Mouse (Mus musculus): Measurements from ENCODE around the gene Fzd4. TPM values are rescaled to one million over a fixed set of nuclear protein-coding genes. Genes with fewer than 3 reads are reported as not detected.

Fzd4 gene
- polyA plus RNA-seq, 1 experiment from 2014 or later: 9.8 TPM

GRCm38 (mm10) chr7:89418127-89418653 is 14.0 kb downstream of the Fzd4 start:
- Histone ChIP-seq H3K4me2 (no peak overlapping the region), H3K27me3 (ENCODE audit: control insufficient read depth, insufficient read depth, low read length) (no peaks in the 10 kb centered on the region), H3K9ac (ENCODE audit: low read depth, low read length) (no peak overlapping the region), H3K9me3 (replicated peaks; ENCODE audit: control insufficient read depth, low read length) (no peaks in the 10 kb centered on the region), H3K4me3 (ENCODE audit: low read depth, low read length) (no peak overlapping the region), H3K4me1 (ENCODE audit: control insufficient read depth, insufficient read depth, low read length) (peaks cover 11% of the 10 kb centered on the region; the same call in 1 of the 2 replicates), H3K27ac (ENCODE audit: low read depth, low read length) (0 out of 2 replicates have a peak overlapping the region, but pooled peaks have one; percentile 17), H3K36me3 (ENCODE audit: control insufficient read depth, insufficient read depth, low read length) (no peaks in the 10 kb centered on the region)
- ATAC-seq (replicated peaks; ENCODE audit: insufficient number of reproducible peaks, low FRiP score, low TSS enrichment): no peak
- WGBS (ENCODE audit: insufficient replicate concordance): 43% methylated on average over 8 of the region's 8 CpGs

DNA sequence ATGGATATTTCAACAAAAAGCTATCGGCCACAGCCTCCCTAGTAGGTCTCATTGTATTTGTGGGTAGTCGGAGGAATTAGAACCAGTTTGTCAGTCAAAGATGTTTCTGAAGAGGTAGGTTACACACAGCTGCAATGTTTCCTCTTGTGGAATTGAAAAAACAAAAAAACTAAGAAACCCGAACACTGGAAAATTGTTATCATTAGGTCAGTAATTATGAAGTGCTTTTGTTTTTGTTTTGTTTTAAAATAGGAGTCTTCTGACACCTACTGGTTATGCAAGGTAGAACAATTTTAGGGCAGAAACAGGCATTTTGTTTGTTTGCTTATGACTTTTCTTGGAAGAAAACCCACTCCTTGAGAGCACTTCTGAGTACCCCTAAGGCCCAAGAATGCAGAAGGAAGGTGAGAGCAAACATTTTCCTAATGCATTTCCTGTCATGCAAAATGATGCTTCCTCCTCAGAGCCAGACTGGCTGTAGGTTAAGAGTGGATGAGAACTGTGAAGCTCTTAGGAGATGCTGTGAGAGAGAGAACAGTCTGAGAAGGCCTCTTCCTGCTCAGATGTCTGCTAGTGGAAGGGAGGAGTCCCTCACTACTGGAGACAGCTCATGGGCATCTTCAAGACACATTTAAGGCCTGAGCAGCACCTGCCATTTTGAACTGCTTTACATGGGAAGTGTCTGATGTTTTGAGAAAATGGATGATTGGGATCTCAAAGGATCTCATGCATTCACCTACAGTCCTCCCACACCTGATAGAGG is 14.9 kb downstream of the Fzd4 start:
- no peak overlapping the region for H3K4me3 ChIP-seq (ENCODE audit: low read depth, low read length)
- H3K9ac ChIP-seq (ENCODE audit: low read depth, low read length): no peak overlapping the region
- no peaks in the 10 kb centered on the region for H3K9me3 ChIP-seq (replicated peaks; ENCODE audit: control insufficient read depth, low read length)
- no peak for ATAC-seq (replicated peaks; ENCODE audit: insufficient number of reproducible peaks, low FRiP score, low TSS enrichment)
- WGBS (ENCODE audit: insufficient replicate concordance): 43% methylated on average over 3 of the region's 3 CpGs
- H3K36me3 ChIP-seq (ENCODE audit: control insufficient read depth, insufficient read depth, low read length): no peaks in the 10 kb centered on the region
- H3K27ac ChIP-seq (ENCODE audit: low read depth, low read length): no peak overlapping the region
- no peaks in the 10 kb centered on the region for H3K27me3 ChIP-seq (ENCODE audit: control insufficient read depth, insufficient read depth, low read length)
- H3K4me1 ChIP-seq (ENCODE audit: control insufficient read depth, insufficient read depth, low read length): peaks cover 15% of the 10 kb centered on the region; the same call in 1 of the 2 replicates
- no peak overlapping the region for H3K4me2 ChIP-seq

GRCm38 (mm10) chr7:89421294-89421693 is 17.1 kb downstream of the Fzd4 start:
- Histone ChIP-seq H3K27ac (ENCODE audit: low read depth, low read length) (no peak overlapping the region), H3K9ac (ENCODE audit: low read depth, low read length) (no peak overlapping the region), H3K36me3 (ENCODE audit: control insufficient read depth, insufficient read depth, low read length) (no peaks in the 10 kb centered on the region), H3K9me3 (replicated peaks; ENCODE audit: control insufficient read depth, low read length) (no peaks in the 10 kb centered on the region), H3K4me3 (ENCODE audit: low read depth, low read length) (no peak overlapping the region), H3K27me3 (ENCODE audit: control insufficient read depth, insufficient read depth, low read length) (no peaks in the 10 kb centered on the region), H3K4me1 (ENCODE audit: control insufficient read depth, insufficient read depth, low read length) (peaks cover 15% of the 10 kb centered on the region; the same call in 1 of the 2 replicates), H3K4me2 (no peak overlapping the region)
- WGBS (ENCODE audit: insufficient replicate concordance): 91% methylated on average over 5 of the region's 5 CpGs
- no peak for ATAC-seq (replicated peaks; ENCODE audit: insufficient number of reproducible peaks, low FRiP score, low TSS enrichment)

- Histone ChIP-seq H3K27me3 (ENCODE audit: control insufficient read depth, insufficient read depth, low read length) (no peaks in the 10 kb centered on the region), H3K4me1 (ENCODE audit: control insufficient read depth, insufficient read depth, low read length) (peaks cover 13% of the 10 kb centered on the region; the same call in 1 of the 2 replicates)
These were observed 18.5 kb downstream of the Fzd4 start for GRCm38 (mm10) chr7:89422650-89423049.

DNA sequence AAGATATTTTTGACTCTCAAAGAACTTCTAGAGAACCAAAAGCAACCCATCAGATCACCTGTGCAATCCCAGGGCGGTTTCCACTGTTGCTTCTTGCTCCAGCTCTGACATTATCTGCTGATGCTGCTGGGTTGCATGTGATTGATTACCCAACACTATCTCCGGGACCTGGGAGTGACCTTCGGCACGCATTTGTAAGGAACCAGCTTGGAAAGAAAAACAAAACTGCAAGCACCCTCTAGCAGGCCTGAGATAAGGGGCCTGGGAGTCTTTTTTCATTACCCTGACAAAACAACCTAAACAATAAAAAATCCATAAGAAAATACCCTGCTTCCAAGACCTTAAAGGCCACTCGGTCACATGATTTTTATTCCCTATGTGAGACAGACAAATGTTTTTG is 19.0 kb downstream of the Fzd4 start:
- H3K4me3 ChIP-seq (ENCODE audit: low read depth, low read length): no peak overlapping the region
- no peaks in the 10 kb centered on the region for H3K9me3 ChIP-seq (replicated peaks; ENCODE audit: control insufficient read depth, low read length)
- H3K36me3 ChIP-seq (ENCODE audit: control insufficient read depth, insufficient read depth, low read length): no peaks in the 10 kb centered on the region
- H3K27me3 ChIP-seq (ENCODE audit: control insufficient read depth, insufficient read depth, low read length): no peaks in the 10 kb centered on the region
- no peak overlapping the region for H3K9ac ChIP-seq (ENCODE audit: low read depth, low read length)
- no peak overlapping the region for H3K4me2 ChIP-seq
- ATAC-seq (replicated peaks; ENCODE audit: insufficient number of reproducible peaks, low FRiP score, low TSS enrichment): no peak
- no peak overlapping the region for H3K27ac ChIP-seq (ENCODE audit: low read depth, low read length)
- H3K4me1 ChIP-seq (ENCODE audit: control insufficient read depth, insufficient read depth, low read length): peaks cover 9% of the 10 kb centered on the region; the same call in 1 of the 2 replicates
- WGBS (ENCODE audit: insufficient replicate concordance): 4% methylated on average over 5 of the region's 5 CpGs

More at GRCm38 (mm10) chr7:89422650-89423049, 18.5 kb downstream of the Fzd4 start:
- 35% methylated on average over 8 of the region's 8 CpGs for WGBS (ENCODE audit: insufficient replicate concordance)
- no peak for ATAC-seq (replicated peaks; ENCODE audit: insufficient number of reproducible peaks, low FRiP score, low TSS enrichment)
- H3K4me3 ChIP-seq (ENCODE audit: low read depth, low read length): no peak overlapping the region
- H3K9me3 ChIP-seq (replicated peaks; ENCODE audit: control insufficient read depth, low read length): no peaks in the 10 kb centered on the region
- H3K4me2 ChIP-seq: no peak overlapping the region
- H3K36me3 ChIP-seq (ENCODE audit: control insufficient read depth, insufficient read depth, low read length): no peaks in the 10 kb centered on the region
- no peak overlapping the region for H3K9ac ChIP-seq (ENCODE audit: low read depth, low read length)
- no peak overlapping the region for H3K27ac ChIP-seq (ENCODE audit: low read depth, low read length)

DNA sequence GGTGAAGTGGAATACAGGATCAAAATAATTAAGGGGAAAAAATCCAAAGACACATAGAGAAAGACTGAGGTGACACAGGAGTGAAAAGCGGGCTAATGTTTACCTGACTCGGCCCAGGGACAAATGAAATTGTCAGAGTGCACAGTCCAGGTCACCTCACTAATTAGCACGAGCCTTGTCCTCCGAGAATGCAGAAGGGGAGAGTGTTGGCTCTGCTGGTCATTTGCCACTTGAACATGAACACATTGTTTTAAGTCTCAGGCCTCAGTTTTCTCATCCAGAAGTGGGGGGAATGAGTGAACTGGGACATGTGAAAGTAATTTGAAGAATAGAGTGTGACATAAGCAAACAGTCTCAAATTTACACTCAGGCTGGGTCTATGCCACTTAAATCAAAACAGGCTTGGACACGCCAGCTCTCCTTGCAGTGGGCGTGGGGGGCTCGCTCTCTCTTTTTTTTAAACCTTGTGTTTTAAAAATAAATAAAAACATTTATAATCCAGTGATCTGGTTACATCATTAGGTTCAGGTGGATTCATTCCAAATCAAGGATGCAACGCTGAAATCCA is 19.6 kb downstream of the Fzd4 start:
- H3K9me3 ChIP-seq (replicated peaks; ENCODE audit: control insufficient read depth, low read length): no peaks in the 10 kb centered on the region
- peaks cover 8% of the 10 kb centered on the region; the same call in 1 of the 2 replicates for H3K4me1 ChIP-seq (ENCODE audit: control insufficient read depth, insufficient read depth, low read length)
- no peak overlapping the region for H3K4me2 ChIP-seq
- ATAC-seq (replicated peaks; ENCODE audit: insufficient number of reproducible peaks, low FRiP score, low TSS enrichment): no peak
- H3K4me3 ChIP-seq (ENCODE audit: low read depth, low read length): no peak overlapping the region
- no peaks in the 10 kb centered on the region for H3K27me3 ChIP-seq (ENCODE audit: control insufficient read depth, insufficient read depth, low read length)
- H3K27ac ChIP-seq (ENCODE audit: low read depth, low read length): no peak overlapping the region
- H3K9ac ChIP-seq (ENCODE audit: low read depth, low read length): no peak overlapping the region
- no peaks in the 10 kb centered on the region for H3K36me3 ChIP-seq (ENCODE audit: control insufficient read depth, insufficient read depth, low read length)
- WGBS (ENCODE audit: insufficient replicate concordance): 47% methylated on average over 8 of the region's 8 CpGs

DNA sequence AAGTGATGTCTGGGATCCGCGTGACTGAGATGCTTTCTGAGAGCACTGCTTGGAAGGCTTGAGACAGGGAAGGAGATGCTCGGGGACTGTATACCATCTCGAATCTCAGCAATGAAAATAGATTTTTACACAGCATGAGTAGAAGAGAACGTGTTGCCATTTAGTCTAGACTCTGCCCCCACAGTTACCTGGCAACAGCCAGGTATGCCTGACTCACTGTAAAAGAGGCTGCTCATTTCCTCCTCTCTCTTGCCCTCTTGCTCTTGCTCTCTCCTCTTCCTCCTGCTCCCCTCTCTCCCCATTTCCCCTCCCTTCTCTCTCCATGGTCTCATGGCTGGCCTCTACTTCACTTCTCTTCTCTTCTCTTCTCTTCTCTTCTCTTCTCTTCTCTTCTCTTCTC is 20.5 kb downstream of the Fzd4 start:
- H3K36me3 ChIP-seq (ENCODE audit: control insufficient read depth, insufficient read depth, low read length): no peaks in the 10 kb centered on the region
- 78% methylated on average over 5 of the region's 5 CpGs for WGBS (ENCODE audit: insufficient replicate concordance)
- H3K4me2 ChIP-seq: no peak overlapping the region
- H3K4me3 ChIP-seq (ENCODE audit: low read depth, low read length): no peak overlapping the region
- no peak overlapping the region for H3K27ac ChIP-seq (ENCODE audit: low read depth, low read length)
- H3K4me1 ChIP-seq (ENCODE audit: control insufficient read depth, insufficient read depth, low read length): peaks cover 8% of the 10 kb centered on the region; the same call in 1 of the 2 replicates
- no peak overlapping the region for H3K9ac ChIP-seq (ENCODE audit: low read depth, low read length)
- H3K9me3 ChIP-seq (replicated peaks; ENCODE audit: control insufficient read depth, low read length): no peaks in the 10 kb centered on the region
- H3K27me3 ChIP-seq (ENCODE audit: control insufficient read depth, insufficient read depth, low read length): no peaks in the 10 kb centered on the region
- no peak for ATAC-seq (replicated peaks; ENCODE audit: insufficient number of reproducible peaks, low FRiP score, low TSS enrichment)

- 36% methylated on average over 11 of the region's 11 CpGs for WGBS (ENCODE audit: insufficient replicate concordance)
- ATAC-seq (replicated peaks; ENCODE audit: insufficient number of reproducible peaks, low FRiP score, low TSS enrichment): no peak
These were observed 21.9 kb downstream of the Fzd4 start for GRCm38 (mm10) chr7:89425803-89426725.

More at GRCm38 (mm10) chr7:89425803-89426725, 21.9 kb downstream of the Fzd4 start:
- Histone ChIP-seq H3K27ac (ENCODE audit: low read depth, low read length) (no peak overlapping the region), H3K4me2 (no peak overlapping the region), H3K4me3 (ENCODE audit: low read depth, low read length) (no peak overlapping the region), H3K4me1 (ENCODE audit: control insufficient read depth, insufficient read depth, low read length) (peaks cover 8% of the 10 kb centered on the region; the same call in 1 of the 2 replicates), H3K9me3 (replicated peaks; ENCODE audit: control insufficient read depth, low read length) (no peaks in the 10 kb centered on the region), H3K27me3 (ENCODE audit: control insufficient read depth, insufficient read depth, low read length) (no peaks in the 10 kb centered on the region), H3K9ac (ENCODE audit: low read depth, low read length) (no peak overlapping the region), H3K36me3 (ENCODE audit: control insufficient read depth, insufficient read depth, low read length) (no peaks in the 10 kb centered on the region)
